Mouse (Mus musculus): Measurements from ENCODE around the gene Stim2.

GRCm38 (mm10) chr5:54007617-54008016, 9.3 kb downstream of the Stim2 start:
- TF ChIP-seq EP300 (IDR thresholded peaks at IDR 0.05): no peak
- no peak for TF ChIP-seq CTCF (IDR thresholded peaks at IDR 0.05)

All from lung, postnatal 0 days (tissue).